Mouse (Mus musculus): ENCODE measurements around the gene Fsip1. TPM values are rescaled to one million over a fixed set of nuclear protein-coding genes. Genes with fewer than 3 reads are reported as not detected.

Gene Fsip1
- polyA plus RNA-seq, 1 experiment = 0.58 TPM

DNA sequence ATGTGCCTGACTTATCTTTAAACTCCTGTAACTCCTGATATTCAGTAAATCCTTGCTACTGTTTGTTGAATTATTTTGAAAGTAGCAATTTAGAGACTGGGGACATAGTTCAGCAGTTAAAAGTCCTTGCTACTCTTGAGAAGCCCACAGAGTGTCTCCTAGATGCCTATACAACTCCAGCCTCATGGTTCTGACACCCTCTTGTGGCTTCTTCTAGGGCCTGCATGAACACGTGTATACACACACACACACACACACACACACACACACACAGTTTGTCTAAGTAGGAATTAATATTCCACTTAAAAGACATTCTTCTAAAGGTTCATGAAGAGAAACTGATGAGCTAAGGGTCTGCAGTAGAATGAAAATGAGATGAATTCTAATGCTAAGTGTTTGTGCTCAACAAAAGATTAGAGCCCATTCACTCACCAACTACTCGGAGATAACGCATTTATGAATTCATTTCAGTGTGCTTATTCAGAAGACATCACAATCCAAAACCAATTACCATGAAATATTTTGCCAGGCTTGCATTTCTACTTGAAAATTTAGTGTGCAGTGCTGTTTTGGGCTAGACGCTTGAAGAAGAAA lies 28.2 kb downstream of the Fsip1 start:
- Histone ChIP-seq H3K4me3 (ENCODE audit: insufficient read depth, low read length) (no peak overlapping the region), H3K4me1 (ENCODE audit: control insufficient read depth, insufficient read depth, low read length) (no peaks in the 10 kb centered on the region), H3K27ac (ENCODE audit: insufficient read depth, low read depth, low read length) (no peak overlapping the region)
- TF ChIP-seq POLR2A (IDR thresholded peaks at IDR 0.05; ENCODE audit: borderline replicate concordance, low read depth, low read length) (no peak), CTCF (IDR thresholded peaks at IDR 0.05; ENCODE audit: low read depth, low read length) (no peak)

DNA sequence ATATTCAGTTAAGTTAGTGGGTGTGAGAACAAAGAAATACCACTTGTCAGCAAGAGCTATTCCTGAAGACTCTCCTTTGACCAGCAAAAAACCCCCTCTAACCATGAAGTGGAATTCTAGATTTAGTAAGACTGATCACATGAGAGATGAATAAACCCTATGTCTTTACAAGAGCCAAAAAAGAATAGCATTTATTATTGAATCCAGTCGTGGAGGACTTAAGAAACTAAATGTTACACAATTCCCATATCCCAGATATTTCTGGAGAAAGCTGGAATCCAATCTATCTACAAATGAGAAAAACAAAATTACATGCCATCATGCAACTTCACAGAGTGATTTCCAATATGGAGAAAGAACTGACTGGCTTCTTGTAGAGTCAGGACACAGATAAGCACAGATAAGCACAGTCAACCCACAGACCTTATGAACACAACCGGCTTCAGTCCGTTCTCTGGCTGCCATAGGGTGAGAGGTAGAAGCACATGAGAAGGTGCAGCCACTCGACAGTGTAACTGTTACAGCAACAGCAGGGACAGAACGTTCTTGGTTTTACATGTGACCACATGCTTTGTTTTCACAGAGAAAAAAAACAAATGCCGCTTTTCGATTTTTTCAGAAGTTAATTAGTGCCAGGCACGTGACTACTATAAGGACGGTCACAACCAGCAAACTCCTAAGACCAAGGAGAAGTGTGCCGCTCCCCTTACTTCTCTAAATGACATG lies 31.3 kb downstream of the Fsip1 start:
- Histone ChIP-seq H3K4me3 (ENCODE audit: insufficient read depth, low read length) (no peak overlapping the region), H3K27ac (ENCODE audit: insufficient read depth, low read depth, low read length) (no peak overlapping the region), H3K4me1 (ENCODE audit: control insufficient read depth, insufficient read depth, low read length) (no peaks in the 10 kb centered on the region)
- no peak for TF ChIP-seq CTCF (IDR thresholded peaks at IDR 0.05; ENCODE audit: low read depth, low read length)
- no peak for TF ChIP-seq POLR2A (IDR thresholded peaks at IDR 0.05; ENCODE audit: borderline replicate concordance, low read depth, low read length)

DNA sequence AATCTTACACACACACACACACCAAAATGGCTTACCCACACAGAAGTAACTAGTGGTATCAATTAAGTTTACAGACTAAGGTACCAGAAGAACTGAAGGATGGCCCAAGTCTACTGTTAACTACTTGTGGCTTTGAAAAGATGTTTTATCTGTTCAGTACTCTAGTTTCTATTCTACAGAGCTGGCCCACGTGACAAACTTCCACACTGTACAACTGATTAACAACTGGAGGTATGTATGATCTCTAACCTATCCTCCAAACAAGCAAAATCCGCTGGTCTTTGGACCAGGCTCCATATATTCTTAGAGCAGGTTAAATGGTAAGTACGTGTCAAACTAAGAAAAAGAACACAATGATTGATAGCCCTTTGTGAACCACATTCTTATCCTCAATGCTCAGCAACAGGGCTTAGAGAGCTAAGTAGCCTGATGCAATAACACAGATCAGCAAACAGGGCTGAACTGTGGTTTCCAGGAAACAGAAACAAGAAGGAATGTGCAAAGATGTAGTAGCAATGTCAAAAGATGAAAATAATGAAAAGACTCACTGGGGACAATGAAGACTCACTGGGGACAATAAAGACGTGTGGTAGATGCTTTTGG lies 38.7 kb downstream of the Fsip1 start:
- Histone ChIP-seq H3K4me1 (ENCODE audit: control insufficient read depth, insufficient read depth, low read length) (no peaks in the 10 kb centered on the region), H3K4me3 (ENCODE audit: insufficient read depth, low read length) (no peak overlapping the region), H3K27ac (ENCODE audit: insufficient read depth, low read depth, low read length) (no peak overlapping the region)
- TF ChIP-seq POLR2A (IDR thresholded peaks at IDR 0.05; ENCODE audit: borderline replicate concordance, low read depth, low read length) = no peak

DNA sequence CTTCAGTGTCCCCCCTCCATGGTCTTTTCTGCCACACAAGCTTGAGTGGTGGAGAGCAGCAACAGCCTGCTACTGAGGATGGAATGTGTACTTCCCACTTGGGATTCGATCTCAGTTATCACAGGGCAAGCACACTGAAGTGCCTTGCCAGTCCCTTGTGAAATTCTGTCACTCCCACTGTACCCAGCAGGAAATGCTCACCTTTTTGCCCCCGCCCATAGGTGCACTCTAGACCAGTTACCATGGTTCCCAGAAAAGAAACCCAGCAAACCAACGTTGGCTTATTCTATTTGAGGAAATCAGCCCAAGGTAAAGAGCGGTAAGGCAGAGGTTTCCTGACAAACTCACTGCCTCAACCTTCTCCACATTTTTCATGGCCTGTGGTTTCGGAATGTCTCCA lies 47.1 kb downstream of the Fsip1 start:
- peaks cover 13% of the 10 kb centered on the region for H3K4me1 ChIP-seq (ENCODE audit: control insufficient read depth, insufficient read depth, low read length)
- no peak overlapping the region for H3K27ac ChIP-seq (ENCODE audit: insufficient read depth, low read depth, low read length)
- TF ChIP-seq POLR2A (IDR thresholded peaks at IDR 0.05; ENCODE audit: borderline replicate concordance, low read depth, low read length) (no peak), CTCF (IDR thresholded peaks at IDR 0.05; ENCODE audit: low read depth, low read length) (no peak)
- H3K4me3 ChIP-seq (ENCODE audit: insufficient read depth, low read length) = no peak overlapping the region

DNA sequence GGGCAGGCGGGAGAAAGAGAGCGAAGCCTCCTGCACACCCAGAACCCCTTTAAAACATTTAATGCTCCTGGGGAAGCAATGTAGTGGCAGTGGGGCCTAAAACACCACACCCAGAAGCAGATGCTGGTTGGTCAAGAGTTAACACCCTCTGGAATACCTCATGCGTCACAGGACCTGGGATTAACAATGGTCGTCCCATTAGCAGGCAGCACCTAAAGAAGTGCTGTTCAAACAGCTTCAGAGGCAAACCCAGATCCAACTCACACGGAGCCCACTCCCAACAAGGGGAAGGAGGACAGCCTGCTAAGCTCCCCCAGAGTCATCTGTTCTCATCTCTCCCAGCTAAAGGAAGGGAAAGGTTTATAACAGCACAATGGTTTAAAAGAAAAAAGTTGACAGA lies 48.1 kb downstream of the Fsip1 start:
- TF ChIP-seq CTCF (IDR thresholded peaks at IDR 0.05; ENCODE audit: low read depth, low read length) = no peak
- TF ChIP-seq POLR2A (IDR thresholded peaks at IDR 0.05; ENCODE audit: borderline replicate concordance, low read depth, low read length) = no peak
- Histone ChIP-seq H3K4me1 (ENCODE audit: control insufficient read depth, insufficient read depth, low read length) (peaks cover 13% of the 10 kb centered on the region), H3K4me3 (ENCODE audit: insufficient read depth, low read length) (no peak overlapping the region)

DNA sequence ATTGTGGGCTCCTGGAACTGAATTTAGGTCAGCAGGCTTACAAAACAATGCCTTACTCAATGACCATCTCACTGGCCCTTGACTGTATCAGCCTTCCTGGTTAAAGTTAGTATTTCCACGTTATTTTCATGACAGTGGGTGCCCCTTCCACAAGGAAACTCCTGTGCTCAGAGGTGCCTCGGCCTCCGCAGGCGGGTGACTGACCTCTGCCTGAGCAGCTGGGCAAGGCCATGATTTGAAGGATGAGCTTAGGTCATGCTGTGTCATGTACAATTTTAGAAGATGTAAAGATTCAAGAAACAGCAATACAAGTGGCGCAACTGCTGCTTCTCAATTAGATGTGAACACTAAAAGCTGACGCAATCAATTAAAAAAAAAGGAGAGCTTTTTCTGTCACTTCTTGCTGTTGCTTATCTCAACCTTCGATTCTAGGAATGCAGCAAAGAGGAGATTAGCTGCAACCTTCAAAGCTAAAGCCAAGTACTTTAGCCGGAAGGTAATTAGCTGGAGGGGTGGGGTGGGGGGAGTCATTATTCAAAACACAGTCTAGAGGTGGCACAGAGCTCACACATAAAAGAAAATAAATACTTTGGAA lies 50.7 kb downstream of the Fsip1 start:
- H3K4me3 ChIP-seq (ENCODE audit: insufficient read depth, low read length) = no peak overlapping the region
- no peak for TF ChIP-seq POLR2A (IDR thresholded peaks at IDR 0.05; ENCODE audit: borderline replicate concordance, low read depth, low read length)
- no peak for TF ChIP-seq CTCF (IDR thresholded peaks at IDR 0.05; ENCODE audit: low read depth, low read length)
- H3K27ac ChIP-seq (ENCODE audit: insufficient read depth, low read depth, low read length) = no peak overlapping the region
- peaks cover 8% of the 10 kb centered on the region for H3K4me1 ChIP-seq (ENCODE audit: control insufficient read depth, insufficient read depth, low read length)

More for the DNA sequence above, 48.1 kb downstream of the Fsip1 start:
- H3K27ac ChIP-seq (ENCODE audit: insufficient read depth, low read depth, low read length) = no peak overlapping the region

DNA sequence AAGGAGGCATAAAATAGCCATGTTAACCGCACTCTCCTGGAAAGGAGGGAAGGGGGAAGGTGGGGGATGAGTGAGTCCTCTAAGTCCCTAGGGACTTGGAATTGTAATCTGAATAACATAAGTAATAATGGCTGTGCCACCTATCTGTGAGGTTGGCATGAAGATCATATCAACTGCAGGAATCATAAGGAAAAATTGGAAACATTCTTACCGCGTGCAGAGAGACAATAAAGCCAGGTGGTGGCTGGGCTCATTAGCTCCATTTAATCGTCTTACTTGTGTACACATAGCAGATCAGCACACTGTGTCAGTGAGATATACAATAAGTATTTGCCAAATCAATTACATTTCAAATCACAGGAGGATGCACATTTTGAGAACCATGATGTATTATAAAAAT lies 52.1 kb downstream of the Fsip1 start:
- H3K4me3 ChIP-seq (ENCODE audit: insufficient read depth, low read length) = no peak overlapping the region
- peaks cover 6% of the 10 kb centered on the region for H3K4me1 ChIP-seq (ENCODE audit: control insufficient read depth, insufficient read depth, low read length)
- no peak for TF ChIP-seq CTCF (IDR thresholded peaks at IDR 0.05; ENCODE audit: low read depth, low read length)
- TF ChIP-seq POLR2A (IDR thresholded peaks at IDR 0.05; ENCODE audit: borderline replicate concordance, low read depth, low read length) = no peak
- no peak overlapping the region for H3K27ac ChIP-seq (ENCODE audit: insufficient read depth, low read depth, low read length)

DNA sequence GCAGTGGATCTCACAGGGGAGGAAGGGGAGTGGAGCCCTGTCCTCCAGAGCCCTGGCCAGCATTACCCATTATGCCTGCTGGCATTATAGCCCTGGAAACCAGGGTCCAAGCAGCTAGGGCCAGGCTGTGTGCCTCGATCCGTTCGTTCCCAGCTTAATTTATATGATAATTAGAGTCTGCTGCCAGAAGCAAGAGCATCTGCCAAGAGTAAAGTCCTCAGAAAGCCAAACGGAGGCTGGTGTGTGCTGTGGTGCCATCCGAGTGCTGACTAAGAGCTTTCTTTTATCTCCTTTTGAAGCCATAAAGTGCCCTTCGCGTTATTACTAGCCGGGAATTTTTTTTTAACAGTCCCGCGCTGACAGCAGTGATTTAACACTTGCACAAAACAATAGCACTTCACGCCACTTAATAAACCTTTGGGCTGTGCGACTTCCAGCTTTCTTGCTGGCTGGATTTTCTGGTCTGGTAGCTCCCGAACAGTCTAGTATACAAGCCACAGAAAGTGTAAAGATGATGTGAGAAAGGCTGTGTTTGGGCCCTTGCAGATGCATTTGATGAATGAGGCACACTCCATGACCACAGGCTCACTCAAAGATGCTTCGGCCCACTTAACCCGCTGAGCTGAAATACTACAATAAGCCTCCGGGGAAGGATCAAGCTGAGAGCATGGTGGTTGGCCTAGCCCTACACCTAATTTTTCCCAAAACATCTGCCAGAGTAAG lies 52.9 kb downstream of the Fsip1 start:
- Histone ChIP-seq H3K27ac (ENCODE audit: insufficient read depth, low read depth, low read length) (no peak overlapping the region), H3K4me3 (ENCODE audit: insufficient read depth, low read length) (no peak overlapping the region), H3K4me1 (ENCODE audit: control insufficient read depth, insufficient read depth, low read length) (peaks cover 6% of the 10 kb centered on the region)
- TF ChIP-seq POLR2A (IDR thresholded peaks at IDR 0.05; ENCODE audit: borderline replicate concordance, low read depth, low read length) (no peak), CTCF (IDR thresholded peaks at IDR 0.05; ENCODE audit: low read depth, low read length) (no peak)

DNA sequence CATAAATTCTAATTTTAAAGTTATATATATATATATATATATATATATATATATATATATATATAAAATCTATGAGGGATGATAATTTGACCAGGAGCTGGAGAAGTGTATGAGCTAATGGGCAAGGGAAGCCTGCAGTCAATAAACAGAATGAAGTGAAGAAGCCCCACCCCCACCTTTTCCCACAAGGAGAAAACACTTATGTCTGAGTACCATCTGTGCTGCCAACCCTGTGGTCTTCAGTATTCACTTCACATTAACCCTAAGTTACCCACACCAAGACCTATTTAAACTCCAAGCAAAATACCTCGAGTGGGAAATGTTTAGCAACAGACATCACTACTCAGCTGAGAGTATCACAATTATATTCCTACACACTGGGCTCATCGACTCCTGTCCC lies 53.8 kb downstream of the Fsip1 start:
- H3K4me1 ChIP-seq (ENCODE audit: control insufficient read depth, insufficient read depth, low read length) = peaks cover 6% of the 10 kb centered on the region
- H3K27ac ChIP-seq (ENCODE audit: insufficient read depth, low read depth, low read length) = no peak overlapping the region
- TF ChIP-seq CTCF (IDR thresholded peaks at IDR 0.05; ENCODE audit: low read depth, low read length) (no peak), POLR2A (IDR thresholded peaks at IDR 0.05; ENCODE audit: borderline replicate concordance, low read depth, low read length) (no peak)
- H3K4me3 ChIP-seq (ENCODE audit: insufficient read depth, low read length) = no peak overlapping the region
